Mouse (Mus musculus) liver, embryonic 12.5 days (tissue): ENCODE results near the gene Ackr4. TPM values are rescaled to one million over a fixed set of nuclear protein-coding genes. Genes with fewer than 3 reads are reported as not detected.

Source experiments
- ATAC-seq: fragments of 200-750 bp; cut with Nextera tagmentation; 2 replicates; pipeline ENCODE4 v1.8.0; 2017; ENCODE audit warnings: moderate number of reproducible peaks, mild to moderate bottlenecking, moderate library complexity
- H3K27ac ChIP-seq: fragments of 300-500 bp; sonication (generic); 2 replicates; pipeline ENCODE4 v1.5.1; 2016; ENCODE audit warnings: mild to moderate bottlenecking
- H3K27me3 ChIP-seq: fragments of 300-500 bp; sonication (generic); replicated peaks from 2 replicates; pipeline ENCODE4 v1.6.1; 2016; ENCODE audit warnings: mild to moderate bottlenecking, moderate library complexity
- H3K36me3 ChIP-seq: fragments of 300-500 bp; sonication (generic); 2 replicates; pipeline ENCODE4 v1.6.1; 2016; ENCODE audit warnings: mild to moderate bottlenecking, moderate library complexity
- H3K4me1 ChIP-seq: fragments of 300-500 bp; sonication (generic); 2 replicates; pipeline ENCODE4 v1.6.1; 2016
- H3K4me2 ChIP-seq: fragments of 300-500 bp; sonication (generic); 2 replicates; pipeline ENCODE4 v1.6.1; 2016; ENCODE audit warnings: mild to moderate bottlenecking, moderate library complexity
- H3K4me3 ChIP-seq: fragments of 300-500 bp; sonication (generic); 2 replicates; pipeline ENCODE4 v1.5.1; 2016; ENCODE audit warnings: mild to moderate bottlenecking, moderate library complexity
- H3K9ac ChIP-seq: fragments of 300-500 bp; sonication (generic); 2 replicates; pipeline ENCODE4 v1.6.1; 2016; ENCODE audit warnings: mild to moderate bottlenecking, moderate library complexity
- H3K9me3 ChIP-seq: fragments of 300-500 bp; sonication (generic); replicated peaks from 2 replicates; pipeline ENCODE4 v1.6.1; 2016; ENCODE audit warnings: mild to moderate bottlenecking, moderate library complexity
- WGBS: fragments of 180-500 bp; shearing (Covaris S2); methylation state at CpG from one replicate; pipeline ENCODE4 v1.1.7; 2016; ENCODE audit not compliant: insufficient replicate concordance; 5-methylcytosine and 5-hydroxymethylcytosine counted together
- polyA plus RNA-seq: library from polyadenylated mRNA; unstranded; fragments of >200 nt; fragmentation: Nextera tagmentation; extraction: Ambion mirVana; gene quantifications from 2 replicates; pipeline ENCODE4 v1.2.1, GENCODE M21; 2016

Ackr4 gene
- polyA plus RNA-seq, 1 experiment from 2014 or later: 0.66 TPM

GRCm38 (mm10) chr9:104144314-104144996 lies 17.7 kb upstream of the Ackr4 start:
- H3K36me3 ChIP-seq: no peaks in the 10 kb centered on the region
- no peak overlapping the region for H3K4me3 ChIP-seq
- H3K4me1 ChIP-seq: no peaks in the 10 kb centered on the region
- H3K27ac ChIP-seq: no peak overlapping the region
- H3K4me2 ChIP-seq: no peak overlapping the region
- H3K27me3 ChIP-seq: no peaks in the 10 kb centered on the region
- H3K9me3 ChIP-seq: no peaks in the 10 kb centered on the region
- ATAC-seq: no peak
- no peak overlapping the region for H3K9ac ChIP-seq
- WGBS: 76% methylated on average over 8 of the region's 8 CpGs

- ATAC-seq: no peak
- 74% methylated on average over 14 of the region's 14 CpGs for whole genome bisulfite sequencing
- H3K36me3 ChIP-seq: no peaks in the 10 kb centered on the region
Observed at GRCm38 (mm10) chr9:104142805-104143204, 16.1 kb upstream of the Ackr4 start.

DNA sequence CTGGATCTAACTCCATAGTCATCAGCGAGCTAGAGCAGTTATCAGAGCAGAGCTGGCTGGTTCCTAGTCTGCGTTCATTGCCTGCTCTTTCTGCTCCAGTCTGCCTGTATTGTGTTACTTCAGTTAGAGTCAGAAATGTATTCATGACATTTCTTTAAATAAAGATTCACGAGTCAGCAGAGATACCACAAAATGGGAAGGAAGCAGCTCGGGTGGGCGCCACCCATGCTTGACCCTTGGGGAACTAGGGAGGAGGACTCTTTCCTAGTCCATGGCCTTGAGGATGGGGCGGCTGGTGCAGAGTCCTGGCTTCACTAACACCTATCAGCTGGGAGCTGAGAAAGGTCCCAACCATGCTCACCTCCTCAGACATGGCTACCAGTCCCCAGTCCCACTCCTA lies 13.6 kb upstream of the Ackr4 start:
- no peak for ATAC-seq
- no peak overlapping the region for H3K4me2 ChIP-seq
- no peaks in the 10 kb centered on the region for H3K36me3 ChIP-seq
- no peak overlapping the region for H3K4me3 ChIP-seq
- no peaks in the 10 kb centered on the region for H3K27me3 ChIP-seq
- no peaks in the 10 kb centered on the region for H3K9me3 ChIP-seq
- 54% methylated on average over 6 of the region's 6 CpGs for WGBS
- H3K4me1 ChIP-seq: no peaks in the 10 kb centered on the region
- no peak overlapping the region for H3K27ac ChIP-seq
- H3K9ac ChIP-seq: no peak overlapping the region

More at GRCm38 (mm10) chr9:104142805-104143204, 16.1 kb upstream of the Ackr4 start:
- no peak overlapping the region for H3K27ac ChIP-seq
- no peak overlapping the region for H3K4me2 ChIP-seq
- H3K27me3 ChIP-seq: no peaks in the 10 kb centered on the region
- H3K9me3 ChIP-seq: no peaks in the 10 kb centered on the region
- no peaks in the 10 kb centered on the region for H3K4me1 ChIP-seq
- no peak overlapping the region for H3K9ac ChIP-seq
- no peak overlapping the region for H3K4me3 ChIP-seq

GRCm38 (mm10) chr9:104130141-104130755 lies 3.5 kb upstream of the Ackr4 start:
- Histone ChIP-seq H3K27me3 (no peaks in the 10 kb centered on the region), H3K9me3 (no peaks in the 10 kb centered on the region), H3K9ac (no peak overlapping the region), H3K36me3 (0 out of 2 replicates have a peak, but pooled peaks cover 6% of the 10 kb centered on the region), H3K4me1 (no peaks in the 10 kb centered on the region), H3K4me3 (no peak overlapping the region), H3K27ac (no peak overlapping the region), H3K4me2 (no peak overlapping the region)
- WGBS: 74% methylated on average over 9 of the region's 9 CpGs
- no peak for ATAC-seq

DNA sequence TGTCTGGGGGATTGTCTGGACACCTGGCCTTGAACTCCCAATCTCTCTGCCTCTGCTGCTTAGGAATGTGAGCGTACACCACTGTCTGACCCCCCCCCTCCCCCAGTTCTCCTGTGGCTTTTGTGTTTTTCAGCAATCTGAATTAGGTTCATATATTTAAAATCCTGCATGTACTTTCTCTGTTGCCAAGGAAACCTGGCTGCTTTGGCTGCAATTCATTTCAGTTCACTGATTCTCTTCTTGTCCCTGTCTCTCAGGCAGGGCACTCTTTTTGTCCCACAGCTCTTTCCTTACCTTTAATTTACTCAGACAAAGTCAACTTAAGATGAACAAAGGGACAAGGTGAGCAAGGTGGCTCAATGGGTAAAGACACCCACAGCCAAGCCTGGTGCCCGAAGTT lies 1.4 kb upstream of the Ackr4 start:
- Histone ChIP-seq H3K27me3 (no peaks in the 10 kb centered on the region), H3K9me3 (no peaks in the 10 kb centered on the region), H3K9ac (no peak overlapping the region), H3K4me1 (no peaks in the 10 kb centered on the region), H3K36me3 (0 out of 2 replicates have a peak, but pooled peaks cover 13% of the 10 kb centered on the region), H3K27ac (no peak overlapping the region), H3K4me2 (no peak overlapping the region), H3K4me3 (no peak overlapping the region)
- WGBS: 61% methylated on average over 2 of the region's 2 CpGs
- ATAC-seq: no peak

- Histone ChIP-seq H3K36me3 (0 out of 2 replicates have a peak, but pooled peaks cover 13% of the 10 kb centered on the region), H3K4me1 (no peaks in the 10 kb centered on the region), H3K4me3 (no peak overlapping the region), H3K9me3 (no peaks in the 10 kb centered on the region), H3K27ac (no peak overlapping the region), H3K9ac (no peak overlapping the region), H3K4me2 (no peak overlapping the region), H3K27me3 (no peaks in the 10 kb centered on the region)
- no peak for ATAC-seq
- WGBS: 59% methylated on average over 5 of the region's 5 CpGs
Observed at GRCm38 (mm10) chr9:104123622-104124021, 3.1 kb downstream of the Ackr4 start.

GRCm38 (mm10) chr9:104123101-104123500 lies 3.6 kb downstream of the Ackr4 start:
- 37% methylated on average over 5 of the region's 5 CpGs for WGBS
- no peak for ATAC-seq

GRCm38 (mm10) chr9:104109151-104109550 lies 17.6 kb downstream of the Ackr4 start:
- Histone ChIP-seq H3K27me3 (no peaks in the 10 kb centered on the region), H3K4me3 (no peak overlapping the region), H3K27ac (no peak overlapping the region), H3K9ac (no peak overlapping the region), H3K9me3 (no peaks in the 10 kb centered on the region), H3K36me3 (peaks cover 3% of the 10 kb centered on the region; the same call in 1 of the 2 replicates), H3K4me2 (no peak overlapping the region), H3K4me1 (no peaks in the 10 kb centered on the region)
- WGBS: 84% methylated on average over 5 of the region's 5 CpGs
- ATAC-seq: no peak

More at GRCm38 (mm10) chr9:104123101-104123500, 3.6 kb downstream of the Ackr4 start:
- no peaks in the 10 kb centered on the region for H3K4me1 ChIP-seq
- no peak overlapping the region for H3K27ac ChIP-seq
- no peak overlapping the region for H3K4me2 ChIP-seq
- 0 out of 2 replicates have a peak, but pooled peaks cover 13% of the 10 kb centered on the region for H3K36me3 ChIP-seq
- no peak overlapping the region for H3K4me3 ChIP-seq
- H3K9ac ChIP-seq: no peak overlapping the region
- H3K9me3 ChIP-seq: no peaks in the 10 kb centered on the region
- H3K27me3 ChIP-seq: no peaks in the 10 kb centered on the region

GRCm38 (mm10) chr9:104108571-104109143 lies 18.1 kb downstream of the Ackr4 start:
- no peak for ATAC-seq
- H3K9ac ChIP-seq: no peak overlapping the region
- no peaks in the 10 kb centered on the region for H3K4me1 ChIP-seq
- no peaks in the 10 kb centered on the region for H3K9me3 ChIP-seq
- no peak overlapping the region for H3K4me3 ChIP-seq
- 63% methylated on average over 2 of the region's 2 CpGs for WGBS
- no peak overlapping the region for H3K27ac ChIP-seq
- no peak overlapping the region for H3K4me2 ChIP-seq
- peaks cover 3% of the 10 kb centered on the region; the same call in 1 of the 2 replicates for H3K36me3 ChIP-seq
- H3K27me3 ChIP-seq: no peaks in the 10 kb centered on the region

- no peak for ATAC-seq
- 59% methylated on average over 6 of the region's 6 CpGs for WGBS
- no peaks in the 10 kb centered on the region for H3K4me1 ChIP-seq
- no peak overlapping the region for H3K9ac ChIP-seq
- H3K4me3 ChIP-seq: no peak overlapping the region
- peaks cover 3% of the 10 kb centered on the region; the same call in 1 of the 2 replicates for H3K36me3 ChIP-seq
- no peaks in the 10 kb centered on the region for H3K9me3 ChIP-seq
- H3K27me3 ChIP-seq: no peaks in the 10 kb centered on the region
- no peak overlapping the region for H3K4me2 ChIP-seq
- no peak overlapping the region for H3K27ac ChIP-seq
Observed at GRCm38 (mm10) chr9:104107482-104107881, 19.3 kb downstream of the Ackr4 start.

DNA sequence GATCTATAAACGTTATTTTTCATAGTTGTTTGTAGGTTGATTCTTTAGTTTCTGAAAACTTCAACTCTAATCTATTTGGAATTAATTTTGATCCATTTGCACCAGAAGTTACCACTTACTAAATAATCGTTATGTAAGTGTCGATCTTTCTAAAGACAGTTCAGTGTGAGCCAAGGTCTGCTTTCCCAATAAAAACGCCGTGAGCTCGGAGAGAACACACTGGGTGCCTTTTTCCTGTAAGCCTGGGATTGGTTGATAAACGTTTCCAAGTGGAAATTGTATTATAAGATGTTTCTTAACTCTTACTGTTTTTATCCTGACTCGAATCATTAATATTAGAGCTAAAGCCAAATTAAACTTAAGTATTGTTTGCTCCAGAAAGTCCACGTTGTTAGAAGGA lies 19.8 kb downstream of the Ackr4 start:
- ATAC-seq: no peak
- Histone ChIP-seq H3K27me3 (no peaks in the 10 kb centered on the region), H3K4me3 (no peak overlapping the region), H3K9ac (no peak overlapping the region), H3K4me2 (no peak overlapping the region), H3K4me1 (no peaks in the 10 kb centered on the region), H3K9me3 (no peaks in the 10 kb centered on the region), H3K36me3 (peaks cover 3% of the 10 kb centered on the region; the same call in 1 of the 2 replicates), H3K27ac (no peak overlapping the region)
- WGBS: 67% methylated on average over 9 of the region's 9 CpGs

- Histone ChIP-seq H3K27me3 (no peaks in the 10 kb centered on the region), H3K9ac (no peak overlapping the region), H3K36me3 (no peaks in the 10 kb centered on the region), H3K4me2 (no peak overlapping the region), H3K27ac (no peak overlapping the region), H3K9me3 (no peaks in the 10 kb centered on the region), H3K4me1 (no peaks in the 10 kb centered on the region), H3K4me3 (no peak overlapping the region)
- no peak for ATAC-seq
- WGBS: 58% methylated on average over 2 of the region's 2 CpGs
Observed at GRCm38 (mm10) chr9:104104986-104105385, 21.7 kb downstream of the Ackr4 start.
